Mouse (Mus musculus) retina, postnatal 7 days (tissue): Measurements from ENCODE around the gene Mrps33.

Experiments used
- DNase-seq: peaks from one replicate; pipeline ENCODE4 v3.0.0-alpha.2; 2012; ENCODE audit warnings: low read depth, low spot score

Gene Mrps33

DNA sequence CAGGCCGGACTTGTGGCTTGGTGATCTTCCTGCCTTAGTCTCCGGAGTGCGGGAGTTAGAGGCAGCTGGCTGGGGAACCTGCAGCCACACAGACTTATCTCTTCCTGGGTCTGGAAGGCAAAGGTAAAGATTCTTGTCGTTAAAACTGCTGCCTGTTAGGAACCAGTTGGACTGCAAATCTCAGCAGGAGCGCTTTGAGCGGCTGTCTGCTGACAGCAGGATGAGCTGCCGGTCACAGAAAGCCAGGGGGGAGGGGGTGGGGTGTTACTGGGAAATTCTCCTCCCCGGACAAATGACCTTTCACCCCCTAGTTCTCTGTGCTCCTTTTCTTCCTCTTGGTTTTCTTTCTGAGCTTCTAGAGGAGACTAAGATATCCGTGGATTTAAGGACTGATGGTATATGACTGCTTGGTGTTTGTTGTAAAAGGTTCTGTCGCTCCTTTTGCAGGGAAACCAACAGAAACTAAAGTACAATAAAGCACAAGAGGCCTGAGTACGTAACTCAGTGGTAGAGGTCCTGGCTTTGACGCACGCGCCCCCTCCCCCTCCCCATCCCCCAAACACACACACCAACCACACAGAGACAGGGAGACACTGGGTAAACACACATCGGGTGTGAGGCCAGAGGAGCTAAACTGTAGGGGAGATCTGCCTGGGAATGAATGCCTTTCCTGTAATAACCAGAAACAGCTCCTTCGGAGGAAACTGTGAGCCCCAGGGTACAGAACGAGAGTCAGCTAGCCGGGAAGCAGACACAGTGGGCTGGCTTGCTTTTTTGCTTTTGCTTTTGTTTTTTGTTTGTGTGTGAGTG lies 29.7 kb downstream of the Mrps33 start:
- peak; percentile 28 for DNase-seq

DNA sequence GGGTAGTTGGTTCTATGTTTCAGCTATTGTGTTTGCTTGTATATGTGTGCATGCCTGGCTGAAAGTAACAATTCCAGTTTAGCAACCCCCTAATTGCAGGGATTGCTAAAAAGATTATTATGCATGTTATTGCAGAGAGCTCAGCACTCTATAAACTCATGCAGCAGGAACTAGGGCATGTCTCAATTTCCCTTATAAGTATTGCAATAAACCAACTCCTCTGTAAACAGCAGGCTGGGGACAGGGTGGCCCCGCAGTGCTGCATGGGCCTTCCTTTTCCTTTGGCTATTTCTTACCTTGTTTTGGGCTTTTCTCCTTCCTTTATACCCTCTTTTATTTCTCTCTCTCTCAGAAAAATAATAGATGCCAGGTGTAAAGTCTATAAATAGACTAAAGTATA lies 32.3 kb downstream of the Mrps33 start:
- DNase-seq, result no peak

DNA sequence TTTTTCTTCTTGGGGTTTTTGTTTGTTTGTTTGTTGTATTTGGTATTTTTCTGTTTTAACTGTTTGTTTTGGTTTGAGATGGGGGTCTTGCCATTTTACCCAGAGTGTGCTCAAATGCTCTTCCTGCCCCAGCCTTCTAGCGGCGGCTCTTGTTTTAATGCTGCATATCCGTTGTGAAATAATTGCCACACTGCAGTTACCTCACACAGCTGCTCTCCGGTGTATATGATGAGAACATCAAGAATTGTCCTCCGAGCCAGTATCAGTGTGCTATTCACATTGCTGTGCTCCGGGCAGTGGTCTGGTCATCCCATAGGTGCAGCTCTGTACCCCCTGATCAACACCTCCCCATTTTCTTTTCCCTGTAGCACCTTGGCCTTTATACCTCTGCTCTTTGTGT lies 34.5 kb downstream of the Mrps33 start:
- DNase-seq, result no peak

DNA sequence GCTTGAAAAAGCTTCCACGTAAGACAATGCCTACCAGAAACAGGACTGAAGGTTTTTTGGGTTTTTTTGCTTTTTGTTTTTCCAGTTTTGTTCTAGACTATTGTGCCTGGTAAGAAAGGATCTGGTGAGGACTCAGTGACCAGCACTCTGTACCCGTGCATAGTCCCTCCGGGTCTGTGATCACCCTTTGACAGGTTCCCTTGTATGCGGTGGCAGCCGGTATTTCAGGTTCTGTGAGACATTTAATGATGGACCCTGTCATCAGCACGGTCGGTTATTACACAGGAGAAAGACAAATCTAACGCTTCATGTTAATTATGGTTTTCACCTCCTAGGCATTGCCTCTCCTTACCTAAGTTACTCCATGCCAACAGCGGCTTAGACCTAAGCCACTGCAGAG lies 35.8 kb downstream of the Mrps33 start:
- DNase-seq, result no peak

DNA sequence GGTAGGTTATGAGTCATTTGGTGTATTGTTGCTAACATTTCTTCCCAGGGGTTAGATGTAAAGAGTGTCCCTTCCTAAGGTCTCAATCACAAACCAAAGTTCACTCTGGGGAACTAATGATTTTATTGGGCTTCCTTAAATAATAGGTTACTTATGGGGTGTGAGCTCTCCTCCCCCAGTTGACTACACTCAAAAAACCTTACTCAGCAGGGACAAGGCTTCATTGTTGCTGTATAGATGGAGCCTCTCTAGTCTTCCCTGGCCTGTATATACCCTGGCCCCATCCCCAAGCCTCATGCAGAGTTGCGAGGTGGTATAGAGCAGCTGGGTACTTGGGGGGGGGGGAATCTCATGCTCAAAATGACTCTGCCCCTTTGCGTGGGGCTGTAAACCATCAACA lies 53.6 kb downstream of the Mrps33 start:
- no peak for DNase-seq
